Mouse (Mus musculus) forebrain, embryonic 13.5 days (tissue): ENCODE data around the gene Patl2. TPM values are rescaled to one million over a fixed set of nuclear protein-coding genes. Genes with fewer than 3 reads are reported as not detected.

Source experiments
- ATAC-seq: fragments of 200-750 bp; cut with Nextera tagmentation; 2 replicates; pipeline ENCODE4 v1.8.0; 2017
- H3K27ac ChIP-seq: fragments of 300-500 bp; sonication (generic); 2 replicates; pipeline ENCODE4 v1.5.1; 2015; ENCODE audit warnings: inconsistent platforms, mild to moderate bottlenecking, moderate library complexity
- H3K27me3 ChIP-seq: fragments of 300-500 bp; sonication (generic); 2 replicates; pipeline ENCODE4 v1.6.1; 2015; ENCODE audit warnings: mild to moderate bottlenecking, inconsistent platforms
- H3K36me3 ChIP-seq: fragments of 300-500 bp; sonication (generic); 2 replicates; pipeline ENCODE4 v1.6.1; 2015; ENCODE audit warnings: mild to moderate bottlenecking, inconsistent platforms; ENCODE audit not compliant: poor library complexity, severe bottlenecking
- H3K4me1 ChIP-seq: fragments of 300-500 bp; sonication (generic); 2 replicates; pipeline ENCODE4 v1.6.1; 2015; ENCODE audit warnings: inconsistent platforms
- H3K4me2 ChIP-seq: fragments of 300-500 bp; sonication (generic); 2 replicates; pipeline ENCODE4 v1.6.1; 2015; ENCODE audit warnings: inconsistent platforms, mild to moderate bottlenecking, moderate library complexity
- H3K4me3 ChIP-seq: fragments of 300-500 bp; sonication (generic); 2 replicates; pipeline ENCODE4 v1.5.1; 2015; ENCODE audit warnings: mild to moderate bottlenecking, inconsistent platforms
- H3K9ac ChIP-seq: fragments of 300-500 bp; sonication (generic); 2 replicates; pipeline ENCODE4 v1.6.1; 2015; ENCODE audit warnings: mild to moderate bottlenecking, inconsistent platforms
- H3K9me3 ChIP-seq: fragments of 300-500 bp; sonication (generic); replicated peaks from 2 replicates; pipeline ENCODE4 v1.6.1; 2016; ENCODE audit warnings: inconsistent platforms
- WGBS: fragments of 180-500 bp; shearing (Covaris S2); methylation state at CpG from one replicate; pipeline ENCODE4 v1.1.7; 2015; 5-methylcytosine and 5-hydroxymethylcytosine counted together
- polyA plus RNA-seq: library from polyadenylated mRNA; unstranded; fragments of >200 nt; fragmentation: Nextera tagmentation; extraction: Ambion mirVana; gene quantifications from 2 replicates; pipeline ENCODE4 v1.2.1, GENCODE M21; 2015

Patl2 gene
- polyA plus RNA-seq, 1 experiment from 2014 or later, result not detected

DNA sequence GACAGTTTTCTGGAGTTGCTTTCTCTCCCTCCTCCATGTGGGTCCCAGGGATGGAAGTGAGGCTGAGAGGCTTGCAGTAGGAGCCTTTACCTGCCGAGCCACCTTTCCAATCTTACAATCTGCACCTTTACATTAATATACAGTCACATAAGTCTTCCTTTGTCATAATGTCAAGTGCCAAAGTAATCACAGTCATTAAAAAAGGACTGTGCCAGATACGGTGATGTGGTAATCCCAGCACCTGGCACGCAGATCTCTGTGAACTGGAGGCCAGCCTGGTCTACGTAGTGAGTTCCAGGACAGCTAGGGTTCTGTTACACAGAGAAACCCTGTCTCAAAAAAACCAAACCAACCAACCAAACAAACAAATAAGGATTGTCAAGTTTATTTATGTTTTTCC is 92.1 kb downstream of the Patl2 start:
- no peak for ATAC-seq
- Histone ChIP-seq H3K4me3 (no peak overlapping the region), H3K27ac (no peak overlapping the region), H3K9me3 (no peaks in the 10 kb centered on the region), H3K27me3 (no peaks in the 10 kb centered on the region), H3K36me3 (peaks cover 94% of the 10 kb centered on the region), H3K4me2 (no peak overlapping the region), H3K9ac (no peak overlapping the region), H3K4me1 (no peaks in the 10 kb centered on the region)
- WGBS, result 91% methylated on average over 4 of the region's 4 CpGs

DNA sequence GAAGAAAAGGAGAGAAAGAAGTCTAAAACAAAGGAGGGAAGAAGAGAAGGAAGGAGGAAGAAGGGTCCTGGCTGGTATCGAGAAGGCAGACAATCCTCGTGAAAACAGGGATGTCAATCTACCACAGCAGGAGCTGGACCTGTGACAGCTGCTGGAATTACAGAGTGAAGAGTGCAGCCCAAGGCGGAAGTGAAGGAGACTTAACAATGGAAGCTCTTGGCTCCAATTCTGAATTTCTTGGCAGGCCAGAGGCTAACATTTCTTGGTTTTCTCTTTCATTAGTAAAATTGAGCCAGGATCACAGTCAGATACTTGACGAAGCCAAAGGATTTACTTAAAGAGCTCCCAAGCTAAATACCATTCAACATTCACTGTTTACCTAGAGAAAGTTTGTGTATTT is 99.5 kb downstream of the Patl2 start:
- no peaks in the 10 kb centered on the region for H3K27me3 ChIP-seq
- ATAC-seq, result no peak
- no peak overlapping the region for H3K4me2 ChIP-seq
- H3K4me1 ChIP-seq, result peaks cover 4% of the 10 kb centered on the region; the same call in 1 of the 2 replicates
- 77% methylated on average over 4 of the region's 4 CpGs for WGBS
- no peak overlapping the region for H3K27ac ChIP-seq
- no peaks in the 10 kb centered on the region for H3K9me3 ChIP-seq
- H3K36me3 ChIP-seq, result peaks cover 85% of the 10 kb centered on the region
- H3K9ac ChIP-seq, result no peak overlapping the region
- no peak overlapping the region for H3K4me3 ChIP-seq

DNA sequence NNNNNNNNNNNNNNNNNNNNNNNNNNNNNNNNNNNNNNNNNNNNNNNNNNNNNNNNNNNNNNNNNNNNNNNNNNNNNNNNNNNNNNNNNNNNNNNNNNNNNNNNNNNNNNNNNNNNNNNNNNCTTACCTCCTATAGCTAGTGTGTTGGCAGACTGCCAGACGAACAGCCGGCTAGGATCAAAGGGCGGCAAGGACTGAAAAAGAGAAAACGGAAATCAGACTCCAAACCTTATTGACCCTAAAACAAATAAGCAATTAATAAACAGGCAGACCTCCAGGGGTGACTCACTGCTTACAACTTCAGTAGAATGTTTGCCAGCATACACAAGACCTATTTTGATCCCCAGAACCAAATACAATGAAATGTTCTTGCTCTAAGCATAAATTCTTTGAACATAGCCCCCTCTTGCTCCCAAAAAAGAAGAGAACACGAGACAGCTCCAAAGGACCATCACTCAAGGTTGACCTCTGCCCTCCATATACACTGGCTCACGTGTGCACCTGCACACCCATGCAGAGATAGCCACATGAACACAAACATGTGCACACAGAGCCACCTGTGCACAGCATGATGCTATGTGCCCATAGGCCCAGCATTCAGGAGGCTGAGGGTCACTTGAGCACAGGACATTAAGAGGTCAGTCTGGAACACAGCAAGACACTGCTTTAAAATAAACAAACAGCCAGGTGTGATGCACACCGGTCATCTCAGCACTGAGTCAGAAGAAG is 104.1 kb downstream of the Patl2 start:
- Histone ChIP-seq H3K4me3 (no peak overlapping the region), H3K4me2 (no peak overlapping the region), H3K27ac (no peak overlapping the region), H3K27me3 (no peaks in the 10 kb centered on the region), H3K9me3 (no peaks in the 10 kb centered on the region), H3K4me1 (peaks cover 4% of the 10 kb centered on the region; the same call in 1 of the 2 replicates), H3K9ac (no peak overlapping the region), H3K36me3 (peaks cover 72% of the 10 kb centered on the region)
- WGBS, result 42% methylated on average over 7 of the region's 7 CpGs
- no peak for ATAC-seq

Other genes starting within 250 kb of the Patl2 start
- 55.7 and 59.9 TPM in 2 replicates for gene Ctdspl2, start 230.2 kb downstream of the Patl2 start, polyA plus RNA-seq
- 0.77 and 0.79 TPM in 2 replicates for gene Mageb3, start 230.1 kb downstream of the Patl2 start, polyA plus RNA-seq
- gene Eif3j1, start 157.6 kb downstream of the Patl2 start, polyA plus RNA-seq, result 12.4 and 12.5 TPM in 2 replicates
- gene Spg11, start 67.8 kb downstream of the Patl2 start, polyA plus RNA-seq, result 8.5 and 10.5 TPM in 2 replicates
- 65.6 and 70.8 TPM in 2 replicates for gene B2m, start 38.5 kb downstream of the Patl2 start, polyA plus RNA-seq
- not detected in 2 replicates for gene Trim69, start 25.5 kb downstream of the Patl2 start, polyA plus RNA-seq
- not detected in 2 replicates for gene Terb2, start 83 bp upstream of the Patl2 start, polyA plus RNA-seq
- gene Sord, start 48.6 kb upstream of the Patl2 start, polyA plus RNA-seq, result 18.8 and 19.8 TPM in 2 replicates
- not detected in 2 replicates for gene Duox2, start 112.3 kb upstream of the Patl2 start, polyA plus RNA-seq
- not detected in 2 replicates for gene Duoxa2, start 112.7 kb upstream of the Patl2 start, polyA plus RNA-seq
- gene Duoxa1, start 127.5 kb upstream of the Patl2 start, polyA plus RNA-seq, result not detected in 2 replicates
- 0.04 TPM in 1 of 2 replicates, not detected in the other for gene Duox1, start 129.5 kb upstream of the Patl2 start, polyA plus RNA-seq
- 6.2 and 6.8 TPM in 2 replicates for gene Shf, start 183.0 kb upstream of the Patl2 start, polyA plus RNA-seq
- not detected in 2 replicates for gene Slc28a2, start 240.3 kb upstream of the Patl2 start, polyA plus RNA-seq